Mouse (Mus musculus) hindbrain, embryonic 12.5 days (tissue): Measurements from ENCODE around the gene Zfp983. TPM values are rescaled to one million over a fixed set of nuclear protein-coding genes. Genes with fewer than 3 reads are reported as not detected.
A peak's percentile ranks its signal among the peaks of the same experiment; 100 is the strongest.
"Not testable (repeated sequence)": the region's sequence is repeated elsewhere in the genome, so short reads cannot be mapped to it uniquely, and the experiment has no call there.

ENCODE experiments used
- ATAC-seq: fragments of 200-750 bp; cut with Nextera tagmentation; 2 replicates; pipeline ENCODE4 v1.8.0; 2017; ENCODE audit warnings: moderate TSS enrichment; ENCODE audit not compliant: low FRiP score
- H3K27ac ChIP-seq: fragments of 300-500 bp; sonication (generic); 2 replicates; pipeline ENCODE4 v1.5.1; 2016; ENCODE audit warnings: mild to moderate bottlenecking
- H3K27me3 ChIP-seq: fragments of 300-500 bp; sonication (generic); 2 replicates; pipeline ENCODE4 v1.6.1; 2016; ENCODE audit warnings: mild to moderate bottlenecking
- H3K36me3 ChIP-seq: fragments of 300-500 bp; sonication (generic); 2 replicates; pipeline ENCODE4 v1.6.1; 2016; ENCODE audit warnings: mild to moderate bottlenecking
- H3K4me1 ChIP-seq: fragments of 300-500 bp; sonication (generic); 2 replicates; pipeline ENCODE4 v1.6.1; 2016
- H3K4me2 ChIP-seq: fragments of 300-500 bp; sonication (generic); replicated peaks from 2 replicates; pipeline ENCODE4 v1.6.1; 2016; ENCODE audit warnings: mild to moderate bottlenecking
- H3K4me3 ChIP-seq: fragments of 300-500 bp; sonication (generic); 2 replicates; pipeline ENCODE4 v1.5.1; 2016; ENCODE audit warnings: mild to moderate bottlenecking
- H3K9ac ChIP-seq: fragments of 300-500 bp; sonication (generic); 2 replicates; pipeline ENCODE4 v1.6.1; 2016; ENCODE audit warnings: mild to moderate bottlenecking, moderate library complexity
- H3K9me3 ChIP-seq: fragments of 300-500 bp; sonication (generic); replicated peaks from 2 replicates; pipeline ENCODE4 v1.6.1; 2016; ENCODE audit warnings: mild to moderate bottlenecking
- WGBS: fragments of 180-500 bp; shearing (Covaris S2); methylation state at CpG from one replicate; pipeline ENCODE4 v1.1.7; 2016; 5-methylcytosine and 5-hydroxymethylcytosine counted together
- polyA plus RNA-seq: library from polyadenylated mRNA; unstranded; fragments of >200 nt; fragmentation: Nextera tagmentation; extraction: Ambion mirVana; gene quantifications from 2 replicates; pipeline ENCODE4 v1.2.1, GENCODE M21; 2016

Zfp983 gene
- 9.8 and 10.6 TPM in 2 replicates for polyA plus RNA-seq

DNA sequence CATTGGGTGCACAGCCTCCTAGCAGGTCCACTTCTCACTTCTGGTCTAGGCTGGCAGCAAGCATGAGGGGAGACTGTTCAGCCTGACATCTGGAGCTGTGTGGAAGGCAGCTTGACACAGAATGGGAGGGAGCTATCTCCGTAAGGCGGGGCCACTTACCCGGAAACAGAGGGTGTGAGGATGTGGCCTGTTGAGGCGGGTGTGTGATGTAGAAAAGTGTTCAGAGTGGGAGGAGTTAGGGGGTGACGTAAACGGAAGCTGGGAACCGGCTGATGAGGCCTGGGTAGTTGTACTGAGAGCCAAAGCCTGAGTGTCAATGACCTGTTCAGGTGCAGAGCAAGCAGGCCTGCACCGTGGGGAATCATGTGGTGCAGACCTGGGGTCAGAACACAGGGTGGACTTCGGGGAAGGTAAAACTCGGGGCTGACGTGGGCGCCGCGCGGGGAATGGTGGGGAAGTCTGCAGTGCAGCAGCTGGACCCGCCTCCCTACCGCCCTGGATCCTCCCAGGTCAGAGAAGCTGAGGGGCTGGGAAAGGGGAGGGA lies at the start of gene Zfp983:
Gene Zfp983, plus strand, starts transcription at position 261 of the 544 bp plus-strand sequence.
- peak within 1 kb of the TSS; percentile 45 for H3K4me3 ChIP-seq
- H3K4me1 ChIP-seq, H3K36me3 ChIP-seq, H3K27me3 ChIP-seq, H3K9me3 ChIP-seq: not testable (repeated sequence)
- peak within 1 kb of the TSS; percentile 53 for H3K9ac ChIP-seq
- H3K27ac ChIP-seq, result peak within 1 kb of the TSS; percentile 73
- peak within 1 kb of the TSS; percentile 51 for H3K4me2 ChIP-seq
- ATAC-seq, result peak; percentile 99
- WGBS, result under 1% methylated on average over 17 of the region's 17 CpGs

DNA sequence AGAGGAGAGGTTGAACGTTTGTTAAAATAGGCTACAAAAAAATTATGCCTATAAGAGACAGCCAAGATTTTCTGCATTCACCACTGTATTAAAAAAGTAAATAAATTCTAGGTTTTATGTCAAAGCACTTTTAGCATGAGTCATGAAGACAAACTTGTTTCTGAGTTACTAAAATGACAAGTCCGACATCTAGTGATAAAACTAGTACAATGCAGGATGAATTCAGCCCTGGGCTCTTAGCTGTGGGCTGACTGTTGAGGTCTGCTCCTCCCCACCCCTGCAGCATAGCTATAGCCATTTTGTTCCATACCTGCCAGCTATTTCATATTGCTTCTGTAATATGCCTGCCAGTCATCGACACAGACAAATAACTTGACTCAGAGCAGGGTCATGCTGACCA lies 34.1 kb upstream of the Zfp983 start:
- Histone ChIP-seq H3K9me3 (peaks cover 3% of the 10 kb centered on the region; the same call in 1 of the 2 replicates), H3K9ac (no peak overlapping the region), H3K4me3 (no peak overlapping the region), H3K27me3 (no peaks in the 10 kb centered on the region), H3K27ac (no peak overlapping the region), H3K4me2 (no peak overlapping the region), H3K36me3 (no peaks in the 10 kb centered on the region), H3K4me1 (no peaks in the 10 kb centered on the region)
- WGBS, result 88% methylated on average over 3 of the region's 3 CpGs
- no peak for ATAC-seq

DNA sequence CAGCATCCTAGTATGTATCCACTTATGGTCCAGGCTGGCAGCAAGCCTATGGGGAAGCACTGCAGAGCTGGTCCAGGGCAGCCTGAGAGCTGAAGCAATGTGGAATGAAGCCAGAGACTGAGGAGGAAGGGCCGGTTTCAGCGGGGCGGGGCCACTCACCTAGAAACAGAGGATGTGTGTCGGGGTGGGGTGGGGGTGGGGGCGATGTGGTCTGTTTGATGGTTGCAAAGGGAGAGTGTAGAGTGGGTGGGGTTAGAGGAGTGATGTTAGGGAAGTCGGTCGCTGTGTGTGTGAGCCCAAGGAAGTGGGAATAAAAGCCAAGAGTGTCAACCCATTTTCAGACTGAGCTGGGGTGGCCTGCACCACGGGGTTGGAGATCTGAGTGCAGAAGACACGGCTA lies 33.1 kb upstream of the Zfp983 start:
- no peaks in the 10 kb centered on the region for H3K4me1 ChIP-seq
- 0 out of 2 replicates have a peak overlapping the region, but pooled peaks have one; percentile 4 for H3K4me2 ChIP-seq
- 9% methylated on average over 9 of the region's 9 CpGs for WGBS
- no peak for ATAC-seq
- H3K36me3 ChIP-seq, result no peaks in the 10 kb centered on the region
- peaks cover 3% of the 10 kb centered on the region; the same call in 1 of the 2 replicates for H3K9me3 ChIP-seq
- H3K27me3 ChIP-seq, result no peaks in the 10 kb centered on the region
- H3K27ac ChIP-seq, result no peak overlapping the region
- no peak overlapping the region for H3K4me3 ChIP-seq
- H3K9ac ChIP-seq, result no peak overlapping the region

DNA sequence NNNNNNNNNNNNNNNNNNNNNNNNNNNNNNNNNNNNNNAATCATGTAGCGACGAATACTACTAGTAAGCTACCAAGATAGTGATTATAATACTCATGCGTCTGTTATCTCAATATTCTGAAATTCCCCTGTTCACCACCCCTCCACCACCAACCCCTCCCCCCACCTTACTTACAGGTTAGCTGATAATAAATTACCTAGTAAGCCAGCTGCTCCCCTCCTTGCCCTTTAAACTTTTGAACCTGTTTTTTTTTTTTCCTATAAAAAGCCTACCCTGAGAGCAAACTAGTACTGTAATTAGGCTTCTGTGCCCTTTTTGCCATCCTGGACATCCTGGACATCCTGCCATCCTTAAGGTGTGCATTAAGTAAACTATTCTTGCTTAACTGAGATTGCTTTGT lies 26.8 kb upstream of the Zfp983 start:
- no peaks in the 10 kb centered on the region for H3K4me1 ChIP-seq
- H3K36me3 ChIP-seq, result no peaks in the 10 kb centered on the region
- no peaks in the 10 kb centered on the region for H3K9me3 ChIP-seq
- no peak overlapping the region for H3K9ac ChIP-seq
- no peak overlapping the region for H3K4me2 ChIP-seq
- no peaks in the 10 kb centered on the region for H3K27me3 ChIP-seq
- H3K4me3 ChIP-seq, result no peak overlapping the region
- 0% methylated on average over 1 of the region's 3 CpGs for WGBS
- H3K27ac ChIP-seq, result no peak overlapping the region
- no peak for ATAC-seq

DNA sequence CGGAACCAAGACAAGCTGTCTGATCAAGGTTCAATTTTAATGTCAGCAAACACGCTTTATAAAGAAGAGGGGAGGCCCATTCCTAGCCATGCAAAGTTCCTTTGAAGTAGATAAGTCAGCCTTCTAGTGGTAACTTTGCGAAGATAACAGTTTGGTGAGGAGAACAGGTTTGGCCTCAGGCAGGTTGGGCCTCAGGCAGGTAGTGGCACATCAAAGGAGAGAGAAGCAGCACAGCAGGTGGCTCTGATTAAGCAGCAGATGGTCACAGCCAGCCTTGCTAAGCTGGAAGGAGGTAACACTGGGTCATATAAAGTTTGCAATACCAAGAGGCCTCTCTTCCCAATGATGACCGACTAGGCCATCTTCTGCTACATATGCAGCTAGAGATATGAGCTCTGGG lies 14.7 kb upstream of the Zfp983 start:
- H3K9me3 ChIP-seq, result peaks cover 11% of the 10 kb centered on the region; the same call in 1 of the 2 replicates
- H3K36me3 ChIP-seq, H3K27me3 ChIP-seq, H3K9ac ChIP-seq, H3K27ac ChIP-seq, ATAC-seq, H3K4me3 ChIP-seq, H3K4me2 ChIP-seq, H3K4me1 ChIP-seq: not testable (repeated sequence)
- WGBS, result 63% methylated on average over 4 of the region's 4 CpGs

DNA sequence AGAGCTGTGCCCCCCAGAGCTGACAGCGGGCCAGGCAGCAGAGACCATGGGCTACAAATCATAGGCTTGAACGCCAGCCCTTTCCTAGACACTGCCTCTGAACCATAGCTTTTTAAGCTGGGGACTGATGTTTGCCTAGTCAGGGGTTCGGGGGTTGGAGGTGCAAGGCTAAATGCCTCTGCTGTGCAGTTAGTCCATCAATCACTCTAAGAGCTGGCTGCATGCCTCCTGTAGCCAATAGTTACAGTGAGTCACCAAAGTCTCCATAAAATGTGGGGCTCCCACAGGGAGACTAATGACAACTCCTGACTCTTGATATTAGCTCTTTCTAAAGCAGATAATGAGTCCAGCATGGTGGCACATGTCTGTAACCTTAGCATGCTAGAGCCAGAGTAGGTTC lies 1.6 kb upstream of the Zfp983 start:
- Histone ChIP-seq H3K4me1 (no peaks in the 10 kb centered on the region), H3K36me3 (no peaks in the 10 kb centered on the region), H3K27ac (no peak overlapping the region), H3K4me2 (no peak overlapping the region), H3K9me3 (no peaks in the 10 kb centered on the region), H3K27me3 (no peaks in the 10 kb centered on the region), H3K9ac (no peak overlapping the region), H3K4me3 (no peak overlapping the region)
- no peak for ATAC-seq
- 64% methylated on average over 3 of the region's 3 CpGs for WGBS

DNA sequence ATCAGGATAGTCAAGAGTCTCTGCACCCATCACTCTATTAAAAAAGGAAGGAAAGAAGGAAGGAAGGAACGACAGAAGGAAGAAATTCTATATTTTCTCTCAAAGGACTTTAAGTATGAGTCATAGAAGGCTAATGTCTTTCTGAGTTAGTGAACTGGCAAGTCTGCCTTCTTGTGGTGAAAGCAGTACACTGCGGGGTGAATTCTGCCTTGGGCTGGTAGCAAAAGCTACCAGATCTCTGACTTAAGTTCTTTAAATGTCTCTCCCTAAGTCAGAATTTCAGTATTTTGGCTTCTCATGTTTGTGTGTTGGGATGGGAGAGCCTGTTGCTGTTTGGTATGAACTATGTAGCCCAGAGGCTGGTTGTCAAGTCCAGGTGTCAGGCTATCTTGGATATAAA lies 488 bp upstream of the Zfp983 start:
- Histone ChIP-seq H3K4me2 (peak overlapping the region; percentile 51), H3K4me3 (peak overlapping the region; percentile 45), H3K27ac (peak overlapping the region; percentile 73), H3K9me3 (no peaks in the 10 kb centered on the region), H3K27me3 (no peaks in the 10 kb centered on the region), H3K9ac (peak overlapping the region; percentile 53), H3K36me3 (no peaks in the 10 kb centered on the region), H3K4me1 (no peaks in the 10 kb centered on the region)
- WGBS, result 34% methylated on average over 2 of the region's 2 CpGs
- no peak; the same call in 1 of the 2 replicates for ATAC-seq

DNA sequence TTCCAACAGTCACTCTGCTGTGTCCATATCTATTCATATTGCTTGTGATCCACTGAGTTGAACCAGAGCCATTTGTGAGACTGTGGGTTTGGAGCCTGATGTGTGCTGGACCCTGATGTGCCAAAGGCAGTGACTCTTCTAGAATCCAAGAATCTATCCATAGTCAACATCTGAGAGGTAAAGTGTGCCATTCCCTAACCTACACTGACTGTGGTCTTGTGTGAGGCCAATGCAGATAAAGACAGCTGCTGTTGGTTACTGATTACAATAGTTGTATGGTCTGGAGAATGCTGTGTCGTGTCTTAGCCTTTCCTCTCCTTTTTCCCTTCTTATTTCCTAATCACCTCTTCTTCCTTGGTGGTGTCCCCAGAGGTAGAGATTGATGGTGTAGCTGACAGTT lies 28.4 kb downstream of the Zfp983 start:
- H3K9ac ChIP-seq, H3K4me1 ChIP-seq, H3K27ac ChIP-seq, H3K27me3 ChIP-seq, H3K36me3 ChIP-seq, H3K4me2 ChIP-seq, H3K9me3 ChIP-seq, H3K4me3 ChIP-seq: not testable (repeated sequence)
- WGBS, result 21% methylated on average over 1 of the region's 1 CpGs
- peak; percentile 1; the same call in 1 of the 2 replicates for ATAC-seq

DNA sequence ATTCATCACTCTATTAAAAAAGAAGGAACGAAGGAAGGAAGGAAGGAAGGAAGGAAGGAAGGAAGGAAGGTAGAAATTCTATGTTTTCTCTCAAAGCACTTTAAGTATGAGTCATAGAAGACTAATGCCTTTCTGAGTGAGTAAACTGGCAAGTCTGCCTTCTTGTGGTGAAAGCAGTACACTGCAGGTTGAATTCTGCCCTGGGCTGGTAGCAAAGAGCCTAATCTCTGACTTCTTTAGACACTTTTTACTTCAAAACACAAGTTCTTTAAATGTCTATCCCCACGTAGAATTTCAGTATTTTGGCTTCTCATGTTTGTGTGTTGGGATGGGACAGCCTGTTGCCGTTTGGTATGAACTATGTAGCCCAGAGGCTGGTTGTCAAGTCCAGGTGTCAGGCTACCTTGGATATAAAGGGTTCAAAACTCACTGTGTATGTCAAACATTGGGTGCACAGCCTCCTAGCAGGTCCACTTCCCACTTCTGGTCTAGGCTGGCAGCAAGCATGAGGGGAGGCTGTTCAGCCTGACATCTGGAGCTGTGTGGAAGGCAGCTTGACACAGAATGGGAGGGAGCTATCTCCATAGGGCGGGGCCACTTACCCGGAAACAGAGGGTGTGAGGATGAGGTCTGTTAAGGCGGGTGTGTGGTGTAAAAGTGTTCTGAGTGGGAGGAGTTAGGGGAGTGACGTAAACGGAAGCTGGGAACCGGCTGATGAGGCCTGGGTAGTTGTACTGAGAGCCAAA lies 29.0 kb downstream of the Zfp983 start:
- Histone ChIP-seq H3K27me3 (no peaks in the 10 kb centered on the region), H3K27ac (peak overlapping the region; percentile 62), H3K36me3 (0 out of 2 replicates have a peak, but pooled peaks cover under 1% of the 10 kb centered on the region), H3K9me3 (no peaks in the 10 kb centered on the region), H3K9ac (peak overlapping the region; percentile 41; the same call in 1 of the 2 replicates), H3K4me2 (peak overlapping the region; percentile 52), H3K4me1 (peaks cover 3% of the 10 kb centered on the region; the same call in 1 of the 2 replicates), H3K4me3 (peak overlapping the region; percentile 45)
- WGBS, result 4% methylated on average over 9 of the region's 9 CpGs
- ATAC-seq, result peak; percentile 99

DNA sequence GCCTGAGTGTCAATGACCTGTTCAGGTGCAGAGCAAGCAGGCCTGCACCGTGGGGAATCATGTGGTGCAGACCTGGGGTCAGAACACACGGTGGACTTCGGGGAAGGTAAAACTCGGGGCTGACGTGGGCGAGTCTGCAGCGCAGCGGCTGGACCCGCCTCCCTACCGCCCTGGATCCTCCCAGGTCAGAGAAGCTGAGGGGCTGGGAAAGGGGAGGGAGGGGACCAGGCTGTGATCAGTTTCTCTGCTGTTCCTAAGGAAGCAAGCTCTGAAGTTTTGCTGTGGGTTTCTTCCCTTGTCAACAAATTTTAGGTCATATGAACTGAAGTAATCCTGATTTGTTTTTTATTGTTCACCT lies 29.6 kb downstream of the Zfp983 start:
- not testable (repeated sequence) for H3K27ac ChIP-seq, H3K9me3 ChIP-seq, H3K4me1 ChIP-seq, H3K27me3 ChIP-seq, H3K36me3 ChIP-seq
- Histone ChIP-seq H3K9ac (peak overlapping the region; percentile 41; the same call in 1 of the 2 replicates), H3K4me3 (peak overlapping the region; percentile 45), H3K4me2 (peak overlapping the region; percentile 52)
- ATAC-seq, result peak; percentile 88
- WGBS, result 1% methylated on average over 10 of the region's 10 CpGs

DNA sequence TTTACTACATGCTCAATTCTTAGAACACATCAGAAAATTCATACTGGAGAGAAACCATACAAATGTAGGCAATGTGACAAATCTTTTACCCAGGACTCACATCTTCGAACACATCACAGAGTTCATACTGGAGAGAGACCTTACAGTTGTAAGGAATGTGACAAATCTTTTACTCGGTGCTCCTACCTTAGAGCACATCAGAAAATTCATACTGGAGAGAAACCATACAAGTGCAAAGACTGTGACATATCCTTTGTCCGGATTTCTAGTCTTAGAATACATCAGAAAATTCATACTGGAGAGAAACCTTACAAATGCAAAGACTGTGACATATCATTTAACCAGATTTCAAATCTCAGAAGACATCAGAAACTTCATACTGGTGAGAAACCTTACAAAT lies 41.1 kb downstream of the Zfp983 start, which contains the start of gene Gm10226:
Gene Gm10226, plus strand, starts transcription at position 301 of the 400 bp plus-strand sequence.
- Histone ChIP-seq H3K4me2 (no peak within 1 kb of the TSS), H3K27ac (no peak within 1 kb of the TSS), H3K36me3 (peaks cover 36% of the 10 kb centered on the region), H3K9me3 (no peaks in the 10 kb centered on the region), H3K4me3 (no peak within 1 kb of the TSS), H3K9ac (no peak within 1 kb of the TSS), H3K4me1 (no peaks in the 10 kb centered on the region), H3K27me3 (no peaks in the 10 kb centered on the region)
- 91% methylated on average over 3 of the region's 3 CpGs for WGBS
- ATAC-seq, result no peak

DNA sequence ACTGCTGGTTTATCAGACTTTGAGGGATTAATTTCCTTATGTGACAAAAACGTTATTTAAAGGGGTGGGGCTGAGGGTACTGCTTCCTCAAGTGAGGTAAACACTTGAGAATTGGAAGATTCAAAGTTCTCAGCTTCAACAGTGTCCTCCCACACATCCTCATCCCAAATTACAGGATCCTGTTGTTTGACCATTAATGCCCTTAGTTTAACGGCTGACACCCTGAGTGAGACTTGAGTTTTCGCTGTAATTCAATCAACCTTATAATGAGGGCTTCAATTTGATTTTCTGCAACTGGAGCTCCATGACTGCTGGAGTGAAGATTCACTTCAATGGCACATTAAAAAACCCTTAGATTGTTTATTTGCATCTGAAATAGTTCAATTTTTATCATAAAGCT lies 42.9 kb downstream of the Zfp983 start:
- WGBS, result 80% methylated on average over 3 of the region's 3 CpGs
- no peaks in the 10 kb centered on the region for H3K27me3 ChIP-seq
- H3K4me3 ChIP-seq, result no peak overlapping the region
- no peak overlapping the region for H3K4me2 ChIP-seq
- no peaks in the 10 kb centered on the region for H3K9me3 ChIP-seq
- H3K9ac ChIP-seq, result no peak overlapping the region
- ATAC-seq, result no peak
- no peak overlapping the region for H3K27ac ChIP-seq
- H3K36me3 ChIP-seq, result peaks cover 36% of the 10 kb centered on the region
- no peaks in the 10 kb centered on the region for H3K4me1 ChIP-seq

DNA sequence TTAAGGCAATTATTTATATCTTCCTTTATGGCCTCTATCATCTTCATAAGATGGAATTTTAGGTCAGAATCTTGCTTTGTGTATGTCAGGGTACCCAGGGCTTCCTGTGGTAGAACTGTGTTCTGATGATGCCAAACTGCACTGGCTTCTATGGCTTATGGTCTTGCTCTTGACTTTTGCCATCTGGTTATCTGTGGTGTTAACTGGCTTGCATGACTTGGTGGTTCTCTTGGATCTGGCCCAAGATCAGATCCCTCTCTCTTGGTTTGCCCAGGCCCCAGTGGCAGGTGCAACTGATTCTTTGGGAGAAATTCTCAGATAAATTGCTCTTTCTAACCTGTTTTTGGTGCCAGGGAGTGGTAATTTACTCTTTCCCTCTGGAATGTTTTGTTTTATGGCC lies 45.6 kb downstream of the Zfp983 start:
- H3K4me1 ChIP-seq, result no peaks in the 10 kb centered on the region
- no peak overlapping the region for H3K4me3 ChIP-seq
- H3K9ac ChIP-seq, result no peak overlapping the region
- ATAC-seq, result no peak
- H3K27ac ChIP-seq, result no peak overlapping the region
- peaks cover 14% of the 10 kb centered on the region for H3K36me3 ChIP-seq
- H3K9me3 ChIP-seq, result no peaks in the 10 kb centered on the region
- no peaks in the 10 kb centered on the region for H3K27me3 ChIP-seq
- no peak overlapping the region for H3K4me2 ChIP-seq
